Mouse (Mus musculus) ES-E14 (cell line): ENCODE results near the gene Ankrd2.

Experiments used
- HCFC1 ChIP-seq: IDR thresholded peaks from 2 replicates; pipeline ENCODE4 v1.6.1; 2012; ENCODE audit warnings: low read length, inconsistent platforms, borderline replicate concordance; ENCODE audit not compliant: insufficient read depth
- MAFK ChIP-seq: IDR thresholded peaks from 2 replicates; pipeline ENCODE4 v1.6.1; 2014; ENCODE audit warnings: mild to moderate bottlenecking, low read depth, low read length, inconsistent platforms; ENCODE audit not compliant: insufficient read depth
- ZC3H11A ChIP-seq: IDR thresholded peaks from 2 replicates; pipeline ENCODE4 v1.6.1; 2012; ENCODE audit warnings: low read depth, mild to moderate bottlenecking, inconsistent platforms, low read length, borderline replicate concordance

- TF ChIP-seq MAFK (no peak), HCFC1 (no peak), ZC3H11A (no peak)
These were observed 35.4 kb downstream of the Ankrd2 start for GRCm38 (mm10) chr19:42071221-42071620.
